Mouse (Mus musculus): ENCODE measurements around the gene Olfr721-ps1. TPM values are rescaled to one million over a fixed set of nuclear protein-coding genes. Genes with fewer than 3 reads are reported as not detected.

Olfr721-ps1 gene
- total and polyA plus RNA-seq, 2 experiments from 2014 or later: not detected

DNA sequence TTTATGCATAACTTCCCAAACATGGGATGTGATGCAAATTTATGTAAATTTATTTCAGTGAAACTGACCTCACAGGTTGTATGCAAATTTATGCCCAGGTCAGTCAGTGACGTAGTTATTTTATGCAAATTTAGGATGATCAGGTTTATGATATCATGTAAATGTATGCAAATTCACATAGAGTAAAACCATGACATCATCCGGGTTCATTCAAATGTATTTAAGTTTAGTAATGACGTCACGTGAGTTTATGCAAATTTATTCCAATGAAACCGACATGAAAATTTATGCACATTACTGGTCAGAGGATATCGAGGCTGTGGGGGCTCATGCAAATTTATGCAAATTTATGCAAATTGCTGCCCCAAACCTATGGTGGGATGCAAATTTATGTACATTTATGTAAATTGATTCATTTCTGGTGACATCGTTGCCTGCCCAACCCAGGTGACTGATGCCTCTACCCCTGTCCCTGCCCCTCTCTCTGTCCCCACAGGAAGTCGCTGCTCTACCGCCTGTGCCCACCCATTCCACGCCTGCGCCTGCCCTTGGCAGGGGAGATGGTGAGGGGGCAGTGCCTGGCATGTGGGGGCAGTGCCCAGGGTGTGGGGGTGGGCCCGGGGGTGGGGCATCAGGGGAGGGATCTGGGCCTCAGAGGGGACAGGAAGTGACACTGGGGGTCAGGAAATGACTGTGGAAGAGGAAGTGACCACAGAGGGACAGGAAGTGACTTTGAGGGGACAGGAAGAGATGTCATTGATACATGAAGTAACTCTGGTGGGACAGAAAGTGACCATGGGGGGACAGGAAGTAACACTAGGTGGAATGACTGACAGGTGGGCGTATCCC, 46.4 kb upstream of the Olfr721-ps1 start:
- WGBS: 78% methylated on average over 13 of the region's 13 CpGs
- Histone ChIP-seq H3K9ac (replicated peaks; ENCODE audit: low read length, poor library complexity, severe bottlenecking) (no peak overlapping the region), H3K36me3 (ENCODE audit: insufficient read depth, low read length) (no peaks in the 10 kb centered on the region), H3K4me3 (ENCODE audit: low read depth, low read length) (no peak overlapping the region), H3K27ac (ENCODE audit: low read depth, low read length) (no peak overlapping the region), H3K4me1 (ENCODE audit: insufficient read depth, low read length) (no peaks in the 10 kb centered on the region), H3K27me3 (ENCODE audit: insufficient read depth, low read length) (no peaks in the 10 kb centered on the region), H3K4me2 (ENCODE audit: low read depth, low read length, poor library complexity, severe bottlenecking) (no peak overlapping the region), H3K9me3 (ENCODE audit: low read length) (peaks cover 17% of the 10 kb centered on the region; the same call in 1 of the 2 replicates)
- DNase-seq (ENCODE audit: low spot score) (no peak), ATAC-seq (ENCODE audit: low FRiP score) (no peak)
- TF ChIP-seq CTCF (IDR thresholded peaks at IDR 0.05): no peak

DNA sequence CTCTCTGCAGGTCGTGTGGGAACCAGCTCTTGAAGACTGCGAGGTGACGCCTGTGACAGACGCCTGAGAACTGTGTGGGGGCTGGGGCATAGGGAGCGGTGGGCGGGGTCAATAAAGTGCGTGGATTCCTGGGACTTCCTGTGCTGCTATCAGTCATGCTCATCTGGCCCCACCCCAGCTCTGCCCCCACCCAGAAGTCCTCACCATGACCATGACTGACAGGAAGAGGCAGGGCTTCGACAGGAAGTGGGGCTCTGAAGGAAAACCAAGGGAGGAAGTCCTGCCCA, 45.8 kb upstream of the Olfr721-ps1 start:
- ATAC-seq (ENCODE audit: low FRiP score) (no peak), DNase-seq (ENCODE audit: low spot score) (no peak)
- Histone ChIP-seq H3K4me1 (ENCODE audit: insufficient read depth, low read length) (no peaks in the 10 kb centered on the region), H3K4me2 (ENCODE audit: low read depth, low read length, poor library complexity, severe bottlenecking) (no peak overlapping the region), H3K9ac (replicated peaks; ENCODE audit: low read length, poor library complexity, severe bottlenecking) (no peak overlapping the region), H3K27ac (ENCODE audit: low read depth, low read length) (no peak overlapping the region), H3K36me3 (ENCODE audit: insufficient read depth, low read length) (no peaks in the 10 kb centered on the region), H3K9me3 (ENCODE audit: low read length) (peaks cover 11% of the 10 kb centered on the region; the same call in 1 of the 2 replicates), H3K4me3 (ENCODE audit: low read depth, low read length) (no peak overlapping the region), H3K27me3 (ENCODE audit: insufficient read depth, low read length) (no peaks in the 10 kb centered on the region)
- 95% methylated on average over 8 of the region's 8 CpGs for WGBS
- TF ChIP-seq CTCF (IDR thresholded peaks at IDR 0.05): no peak

GRCm38 (mm10) chr14:14395535-14395934, 5.6 kb upstream of the Olfr721-ps1 start:
- no peak overlapping the region for H3K4me3 ChIP-seq (ENCODE audit: low read depth, low read length)
- 72% methylated on average over 1 of the region's 1 CpGs for WGBS
- no peaks in the 10 kb centered on the region for H3K4me1 ChIP-seq (ENCODE audit: insufficient read depth, low read length)
- H3K9me3 ChIP-seq (ENCODE audit: low read length): no peaks in the 10 kb centered on the region
- no peak overlapping the region for H3K9ac ChIP-seq (replicated peaks; ENCODE audit: low read length, poor library complexity, severe bottlenecking)
- no peaks in the 10 kb centered on the region for H3K36me3 ChIP-seq (ENCODE audit: insufficient read depth, low read length)
- no peak for TF ChIP-seq CTCF (IDR thresholded peaks at IDR 0.05)
- H3K4me2 ChIP-seq (ENCODE audit: low read depth, low read length, poor library complexity, severe bottlenecking): no peak overlapping the region
- H3K27me3 ChIP-seq (ENCODE audit: insufficient read depth, low read length): no peaks in the 10 kb centered on the region
- no peak overlapping the region for H3K27ac ChIP-seq (ENCODE audit: low read depth, low read length)
- peak; percentile 6 for DNase-seq (ENCODE audit: low spot score)
- ATAC-seq (ENCODE audit: low FRiP score): 0 out of 2 replicates have a peak, but pooled peaks have one; percentile 20

DNA sequence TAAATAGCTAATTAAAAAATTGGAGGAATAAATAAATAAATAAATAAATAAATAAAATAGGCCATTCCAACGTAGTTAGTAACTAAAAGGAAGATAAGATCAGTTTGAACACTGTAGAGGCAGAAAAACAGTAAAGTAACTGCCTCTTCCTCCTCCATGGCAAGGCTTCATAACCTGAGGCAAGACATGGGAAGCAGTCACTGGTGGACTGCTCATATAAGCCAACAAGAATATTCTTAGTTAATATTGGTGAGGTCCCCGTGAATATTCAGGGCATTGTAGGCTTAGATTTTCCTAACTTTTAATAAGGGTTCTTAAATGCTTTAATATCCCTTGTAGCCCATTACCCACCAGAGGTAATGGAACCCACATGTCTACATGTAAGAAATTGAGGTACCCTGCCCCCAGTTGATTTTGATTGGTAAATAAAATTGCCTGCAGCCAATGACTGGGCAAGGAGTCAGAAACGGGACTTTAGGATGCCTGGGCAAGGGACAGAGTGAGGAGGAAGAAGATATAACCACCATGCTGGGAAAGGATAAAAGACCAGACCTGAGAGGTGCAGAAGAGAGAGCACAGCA, 35.1 kb downstream of the Olfr721-ps1 start:
- no peak for ATAC-seq (ENCODE audit: low FRiP score)
- Histone ChIP-seq H3K4me2 (ENCODE audit: low read depth, low read length, poor library complexity, severe bottlenecking) (no peak overlapping the region), H3K27ac (ENCODE audit: low read depth, low read length) (no peak overlapping the region), H3K36me3 (ENCODE audit: insufficient read depth, low read length) (no peaks in the 10 kb centered on the region), H3K9ac (replicated peaks; ENCODE audit: low read length, poor library complexity, severe bottlenecking) (no peak overlapping the region), H3K27me3 (ENCODE audit: insufficient read depth, low read length) (no peaks in the 10 kb centered on the region), H3K4me3 (ENCODE audit: low read depth, low read length) (no peak overlapping the region), H3K4me1 (ENCODE audit: insufficient read depth, low read length) (no peaks in the 10 kb centered on the region), H3K9me3 (ENCODE audit: low read length) (no peaks in the 10 kb centered on the region)
- no peak for DNase-seq (ENCODE audit: low spot score)
- WGBS: 71% methylated on average over 3 of the region's 3 CpGs
- no peak for TF ChIP-seq CTCF (IDR thresholded peaks at IDR 0.05)

Other genes with a start within 250 kb of the Olfr721-ps1 start
- gene Olfr720, start 214.5 kb upstream of the Olfr721-ps1 start, total RNA-seq (2014; rRNA removed): not detected in 2 replicates
- not detected in 2 replicates for gene Olfr720, start 214.5 kb upstream of the Olfr721-ps1 start, polyA plus RNA-seq (2015; fragmentation: Nextera tagmentation; extraction: Ambion mirVana)
- gene Olfr31, start 78.5 kb upstream of the Olfr721-ps1 start, total RNA-seq (2014; rRNA removed): not detected in 2 replicates
- gene Olfr31, start 78.5 kb upstream of the Olfr721-ps1 start, polyA plus RNA-seq (2015; fragmentation: Nextera tagmentation; extraction: Ambion mirVana): 0.12 TPM in 1 of 2 replicates, not detected in the other
- gene Il3ra, start 55.0 kb upstream of the Olfr721-ps1 start, total RNA-seq (2014; rRNA removed): 5.9 and 11.3 TPM in 2 replicates
- 3.1 and 4.0 TPM in 2 replicates for gene Il3ra, start 55.0 kb upstream of the Olfr721-ps1 start, polyA plus RNA-seq (2015; fragmentation: Nextera tagmentation; extraction: Ambion mirVana)